Mouse (Mus musculus): ENCODE data around the gene Lonp2. TPM values are rescaled to one million over a fixed set of nuclear protein-coding genes. Genes with fewer than 3 reads are reported as not detected.

Lonp2 gene
- total RNA-seq, 4 experiments from 2014 or later: 103 to 127 (median 115) TPM

DNA sequence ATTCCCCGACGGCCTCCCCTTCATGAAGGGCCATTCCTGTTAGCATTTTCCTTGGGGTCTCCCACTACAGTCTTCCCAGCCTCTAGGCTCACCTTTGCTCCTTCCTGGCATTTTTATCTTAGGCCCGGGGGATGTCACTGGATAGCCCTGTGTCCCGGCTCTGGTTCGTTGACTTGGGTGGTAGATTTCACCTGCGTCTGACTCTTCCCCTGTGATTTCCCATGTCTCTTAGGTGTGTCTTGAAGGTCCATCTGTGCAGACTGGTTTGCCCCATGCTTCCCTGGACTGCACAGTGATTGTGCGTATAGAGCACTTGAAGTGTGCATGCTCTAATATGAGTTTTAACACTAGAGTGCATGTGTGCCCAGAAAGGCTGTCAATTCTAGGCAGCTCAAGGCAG, 1.1 kb downstream of the Lonp2 start:
- no peak for DNase-seq

DNA sequence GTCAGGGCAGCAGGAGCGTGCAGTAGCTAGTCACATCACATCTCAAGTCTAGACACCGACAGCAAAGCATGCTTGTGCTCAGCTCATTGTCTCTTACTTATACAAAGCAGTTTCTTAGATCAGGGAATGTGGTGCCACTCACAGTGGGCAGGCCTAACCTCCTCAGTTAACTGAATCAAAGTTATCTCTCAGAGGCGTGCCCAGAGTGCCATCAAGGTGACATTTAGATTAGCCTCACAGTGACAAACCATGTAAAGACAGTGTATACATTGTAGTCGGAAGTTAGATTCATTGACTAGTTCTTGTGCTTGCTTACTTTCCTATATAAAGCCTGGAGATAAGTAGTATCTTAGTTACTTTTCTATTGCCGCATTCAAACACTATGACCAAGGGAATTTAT, 6.4 kb downstream of the Lonp2 start:
- no peak for DNase-seq

DNA sequence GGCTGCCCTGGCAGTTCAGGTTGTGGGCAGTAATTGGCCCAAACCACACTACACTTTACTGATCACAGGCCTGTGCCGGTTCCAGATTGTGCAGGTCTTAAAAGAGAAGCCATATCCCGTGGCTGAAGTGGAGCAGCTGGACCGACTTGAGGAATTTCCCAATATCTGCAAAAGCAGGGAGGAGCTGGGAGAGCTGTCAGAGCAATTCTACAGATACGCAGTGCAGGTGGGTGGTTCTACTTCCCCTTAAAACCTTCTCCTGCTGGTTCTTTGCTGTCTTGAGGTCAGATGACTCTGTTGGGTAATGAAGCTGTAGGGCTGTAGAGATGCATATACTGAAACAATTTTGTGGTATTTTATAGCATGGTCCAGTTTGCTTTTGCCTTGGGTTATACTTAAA, 7.6 kb downstream of the Lonp2 start:
- DNase-seq: no peak

DNA sequence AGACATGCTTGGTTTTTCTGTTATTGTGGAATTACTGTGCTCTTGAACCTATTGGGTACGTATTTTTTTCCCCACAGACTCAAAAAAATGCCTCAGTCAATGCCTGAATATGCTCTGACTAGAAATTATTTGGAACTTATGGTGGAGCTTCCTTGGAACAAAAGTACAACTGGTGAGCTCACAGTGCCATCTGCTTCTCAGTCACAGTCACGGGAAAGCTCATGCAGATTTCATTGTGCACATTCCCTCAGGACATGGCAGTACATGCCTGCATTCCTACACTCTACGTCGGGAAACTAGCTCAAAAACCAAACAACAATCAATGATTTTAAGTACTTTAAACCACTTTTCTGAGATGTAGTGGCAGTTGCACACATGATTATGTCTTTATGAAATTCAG, 14.0 kb downstream of the Lonp2 start:
- no peak for DNase-seq

DNA sequence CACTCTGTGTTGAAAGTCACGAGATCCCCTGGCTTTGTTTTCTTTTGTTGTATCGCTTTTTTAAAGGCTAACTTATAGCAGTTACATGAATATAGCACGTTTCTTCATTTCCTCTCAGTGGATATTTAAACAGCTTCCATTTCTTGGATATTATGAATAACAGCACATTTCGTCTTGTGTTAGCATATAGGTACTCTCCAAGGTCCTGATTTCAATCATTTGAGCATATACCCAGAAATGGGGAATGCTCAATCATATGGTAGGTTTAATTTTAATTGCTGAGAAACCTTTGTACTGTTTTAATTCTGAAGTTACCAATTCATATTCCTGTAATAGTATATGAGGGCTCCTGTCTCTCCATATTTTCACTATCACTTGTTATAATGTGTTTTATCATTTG, 15.1 kb downstream of the Lonp2 start:
- no peak for DNase-seq

DNA sequence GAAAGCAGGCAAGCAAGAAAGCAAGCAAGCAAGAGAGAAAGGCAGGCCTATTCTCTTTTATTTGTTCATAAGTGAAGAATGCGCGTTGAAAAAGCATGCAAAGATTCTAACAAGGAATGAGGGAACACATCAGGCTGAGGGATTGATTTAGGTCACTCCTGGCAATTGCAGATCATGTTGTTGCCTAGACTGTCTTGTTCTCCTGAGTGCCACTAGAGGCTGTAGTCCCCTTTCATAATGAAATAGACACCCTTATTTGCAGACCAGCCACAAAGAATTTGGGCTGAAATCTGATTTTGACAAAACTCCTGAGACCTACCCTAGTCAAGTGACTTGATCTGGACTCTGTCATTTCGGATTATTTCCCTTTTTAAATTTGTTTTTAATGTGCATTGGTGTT, 18.8 kb downstream of the Lonp2 start:
- DNase-seq: no peak

DNA sequence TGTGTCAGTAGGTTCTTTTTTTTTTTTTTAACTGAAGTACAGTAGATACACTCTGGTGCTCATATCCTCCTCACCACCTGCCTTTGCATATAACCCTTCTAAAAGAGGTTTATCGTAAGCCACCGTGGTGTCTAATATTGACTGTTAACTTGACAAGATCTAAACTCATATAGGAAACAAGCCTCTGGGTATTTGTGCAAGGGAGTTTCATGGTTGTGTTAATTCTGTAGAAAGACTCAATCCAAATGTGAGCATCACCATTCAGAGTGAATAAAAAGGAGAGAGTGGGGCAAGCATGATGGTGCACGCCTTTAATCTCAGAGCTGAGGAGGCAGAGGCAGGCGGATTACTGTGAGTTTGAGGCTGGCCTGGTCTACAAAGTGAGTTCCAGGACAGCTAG, 20.8 kb downstream of the Lonp2 start:
- no peak for DNase-seq

DNA sequence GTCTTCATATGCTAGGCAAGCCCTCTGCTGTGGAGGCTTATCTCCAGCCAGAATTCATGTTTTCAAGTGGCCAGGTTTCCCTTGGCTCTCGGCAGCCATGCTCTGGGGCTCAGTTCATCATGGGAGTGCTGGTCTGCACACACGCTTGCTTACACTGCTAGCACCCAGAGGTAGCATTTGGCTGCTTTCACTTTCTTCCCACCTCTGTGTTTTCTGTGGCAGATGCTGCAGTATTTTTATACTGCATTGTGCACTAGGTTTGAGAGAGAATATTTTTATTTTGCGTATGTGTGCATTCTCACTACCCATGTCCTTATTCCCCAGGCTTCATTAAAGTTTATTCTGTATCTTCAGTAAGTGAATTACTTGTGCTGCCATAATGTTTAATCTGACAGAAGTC, 23.9 kb downstream of the Lonp2 start:
- no peak for DNase-seq

DNA sequence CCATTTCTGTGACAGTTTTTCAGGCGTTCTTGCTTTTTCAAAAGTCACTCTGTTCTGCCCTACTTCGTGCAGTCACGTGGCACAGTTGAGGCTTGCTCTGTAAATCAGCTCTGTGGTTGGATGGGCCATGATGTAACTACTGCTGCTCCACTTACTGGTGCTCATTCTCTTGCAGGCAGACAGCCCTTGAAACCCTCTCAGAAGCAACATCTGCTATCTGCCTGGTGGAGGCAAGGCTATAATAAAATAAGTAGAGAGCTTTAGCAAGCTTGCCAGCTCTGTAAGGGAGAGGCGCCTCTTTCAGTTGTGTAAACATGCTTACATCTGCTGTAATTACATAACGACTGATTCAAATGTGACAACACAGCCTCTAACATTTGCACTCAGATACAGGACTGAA, 27.6 kb downstream of the Lonp2 start:
- DNase-seq: no peak

DNA sequence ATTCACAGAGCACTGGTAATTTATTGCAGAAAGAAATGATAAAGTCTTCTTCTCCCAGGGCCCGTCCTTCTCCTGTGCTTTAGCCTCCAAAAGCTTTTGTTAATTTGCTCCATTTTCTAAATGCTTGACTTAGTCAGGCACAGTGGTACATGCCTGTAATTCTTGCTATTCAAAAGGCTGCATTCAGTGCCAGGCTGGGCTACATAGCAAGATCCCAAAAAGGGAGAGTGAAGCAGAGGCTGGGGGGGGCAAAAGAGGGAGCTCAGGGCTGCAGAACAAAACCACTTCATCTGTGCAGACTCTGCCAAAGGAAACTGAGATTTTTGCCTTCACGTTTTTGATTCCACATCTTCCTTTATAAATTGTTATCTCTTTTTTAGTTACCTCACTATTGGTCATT, 28.7 kb downstream of the Lonp2 start:
- DNase-seq: no peak

DNA sequence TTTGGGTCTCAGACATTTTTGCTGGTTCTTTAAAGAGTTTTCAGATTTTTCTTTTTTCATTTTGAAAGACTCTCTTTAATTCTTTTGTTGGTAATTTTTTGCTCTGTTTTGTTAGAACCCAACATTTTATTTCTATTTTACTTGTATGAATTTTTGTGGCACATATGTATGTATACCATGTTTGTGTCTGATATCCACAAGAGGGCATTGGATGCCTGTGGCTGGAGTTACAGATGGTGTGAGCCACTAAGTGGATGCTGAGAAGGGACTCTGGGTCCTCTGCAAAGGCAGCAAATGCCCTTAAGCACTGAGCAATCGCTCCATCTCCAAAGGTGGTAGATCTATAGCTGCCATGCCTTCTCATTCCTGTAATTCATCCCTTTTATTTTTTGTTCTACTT, 30.7 kb downstream of the Lonp2 start:
- no peak for DNase-seq

DNA sequence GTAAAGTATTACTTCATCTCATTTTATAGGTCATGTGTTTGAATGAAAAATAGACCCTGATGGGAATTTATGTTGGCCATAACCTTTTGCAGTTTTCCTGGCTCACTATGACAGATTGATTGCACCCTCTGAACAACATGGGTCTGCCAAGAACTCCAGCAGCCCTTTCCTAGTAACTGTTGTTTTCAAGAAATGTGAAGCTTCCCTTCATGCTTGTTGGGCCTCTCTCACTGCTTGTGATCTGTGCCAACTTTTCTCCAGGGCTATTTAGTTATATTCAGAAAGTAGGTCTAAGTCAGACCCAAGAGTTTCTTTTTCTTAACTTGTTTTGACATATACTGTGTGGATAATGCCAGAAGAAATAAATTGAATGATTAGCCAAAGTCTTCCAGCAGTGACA, 44.9 kb downstream of the Lonp2 start:
- DNase-seq: peak; percentile 10

DNA sequence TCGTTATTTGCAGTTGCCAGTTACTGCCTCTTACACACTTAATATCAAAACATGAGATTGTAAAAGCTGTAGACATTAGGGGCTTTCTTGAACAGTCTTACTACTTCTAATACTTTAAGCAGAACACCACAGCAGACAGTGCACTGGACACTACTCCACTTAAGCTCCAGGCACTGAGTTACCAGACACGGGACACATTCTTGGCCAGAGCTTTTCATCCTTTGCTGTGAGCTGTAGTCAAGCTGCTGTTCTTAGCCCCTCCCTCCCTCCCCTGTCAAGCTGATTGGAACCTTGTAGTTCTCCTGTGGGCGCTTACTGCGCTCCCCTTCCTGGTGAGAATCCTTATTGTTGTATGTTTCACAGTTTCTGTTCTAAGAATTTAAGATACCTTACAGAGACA, 45.4 kb downstream of the Lonp2 start:
- no peak for DNase-seq

DNA sequence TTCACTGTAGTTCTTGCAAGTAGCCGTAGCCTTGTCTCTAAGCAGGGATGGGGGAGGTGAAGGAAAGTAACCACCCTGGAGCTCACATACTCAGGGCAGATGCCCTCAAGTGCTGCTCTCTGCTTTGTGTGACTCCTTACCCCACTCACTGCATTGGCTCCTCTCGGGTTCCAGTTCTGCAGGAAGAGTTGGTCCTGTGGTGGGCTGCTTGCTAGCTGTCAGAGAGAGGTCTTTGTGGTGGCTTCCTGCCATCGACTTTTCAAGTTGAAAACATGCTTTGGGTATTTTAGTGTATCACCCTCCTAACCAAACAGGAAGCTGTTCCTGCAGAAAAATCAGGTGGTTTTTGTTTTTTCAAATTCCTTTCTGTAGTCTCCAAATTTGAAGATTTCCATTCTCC, 62.8 kb downstream of the Lonp2 start:
- no peak for DNase-seq

DNA sequence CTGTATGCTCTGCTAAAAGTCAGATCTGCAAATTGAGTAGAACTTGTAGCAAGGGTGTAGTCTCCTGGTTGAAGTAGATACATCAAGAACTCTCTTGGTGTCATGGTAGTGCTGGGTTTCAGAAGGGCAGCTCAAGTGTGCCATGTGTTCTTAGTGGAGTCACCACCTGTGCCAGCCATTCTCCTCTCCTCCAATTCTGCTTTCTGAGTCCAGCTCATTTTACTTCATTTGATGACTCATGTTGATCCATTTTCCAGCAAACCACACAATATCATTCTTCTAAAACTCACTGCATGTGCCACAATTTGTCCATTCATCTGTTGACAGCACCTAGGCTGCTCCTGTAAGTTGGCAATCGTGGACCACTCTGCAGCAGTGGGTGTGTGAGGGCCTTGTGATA, 68.3 kb downstream of the Lonp2 start:
- DNase-seq: no peak

DNA sequence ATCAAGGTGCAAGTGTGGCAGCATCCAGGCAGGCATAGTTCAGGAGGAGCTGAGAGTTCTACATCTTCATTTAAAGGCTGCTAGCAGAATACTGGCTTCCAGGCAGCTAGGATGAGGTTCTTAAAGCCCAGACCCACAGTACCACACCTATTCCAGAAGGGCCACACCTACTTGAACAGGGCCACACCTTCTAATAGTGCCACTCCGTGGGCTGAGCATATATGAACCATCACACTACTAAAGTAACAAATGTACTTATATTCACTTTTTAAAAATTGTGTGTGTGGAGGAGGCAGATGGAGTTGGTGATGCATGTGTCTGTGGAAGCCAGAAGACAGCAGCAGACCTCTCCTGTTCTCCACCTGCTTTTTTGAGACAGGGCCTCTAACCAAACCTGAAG, 70.2 kb downstream of the Lonp2 start:
- DNase-seq: no peak

DNA sequence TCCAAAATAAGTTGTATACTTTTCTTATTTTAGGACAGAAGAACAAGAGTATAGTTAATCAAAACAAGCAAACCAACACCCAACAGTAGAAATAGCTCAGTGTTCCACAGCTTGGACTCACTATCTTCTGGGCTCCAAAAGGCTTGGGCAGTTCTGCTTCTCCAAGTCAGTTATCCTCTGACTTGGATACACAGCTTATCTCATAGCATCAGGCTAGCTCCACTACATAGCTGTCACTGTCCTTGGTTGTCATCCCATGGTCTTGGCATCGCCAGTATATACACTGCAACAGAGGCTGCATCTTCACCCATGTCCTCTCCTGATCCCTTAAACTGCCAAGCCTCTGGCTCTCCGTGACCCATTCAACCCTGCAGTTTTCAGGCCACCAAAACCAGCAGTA, 71.9 kb downstream of the Lonp2 start:
- DNase-seq: no peak

DNA sequence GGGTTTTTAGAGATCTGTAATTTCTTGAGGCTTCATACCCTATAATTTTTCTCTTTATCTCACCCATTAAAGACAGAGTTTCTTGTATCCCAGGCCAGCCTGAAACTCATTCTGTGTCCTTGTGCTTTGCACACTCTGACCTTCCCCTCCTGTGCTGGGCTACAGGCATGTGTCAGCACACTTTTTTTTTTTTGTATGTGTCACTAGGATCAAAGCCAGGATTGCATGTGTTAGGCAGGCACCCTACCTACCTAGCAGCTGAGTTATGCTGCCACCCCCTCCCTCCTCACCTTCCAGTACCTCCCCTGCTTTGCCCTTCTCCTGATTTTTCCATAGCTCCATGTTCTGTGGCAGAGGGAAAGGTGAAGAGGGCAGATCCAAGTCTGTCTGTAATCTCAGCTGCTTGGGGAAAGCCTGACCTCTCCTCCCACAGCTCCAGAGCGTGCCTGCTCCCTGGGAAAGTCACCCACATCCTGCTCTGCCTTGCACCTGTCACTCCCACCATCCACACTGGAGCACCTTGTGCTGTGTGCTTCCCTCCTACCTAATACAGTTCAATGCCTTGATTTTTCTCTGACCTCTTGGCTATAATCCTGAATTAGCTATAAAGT, 75.1 kb downstream of the Lonp2 start:
- DNase-seq: peak; percentile 37

DNA sequence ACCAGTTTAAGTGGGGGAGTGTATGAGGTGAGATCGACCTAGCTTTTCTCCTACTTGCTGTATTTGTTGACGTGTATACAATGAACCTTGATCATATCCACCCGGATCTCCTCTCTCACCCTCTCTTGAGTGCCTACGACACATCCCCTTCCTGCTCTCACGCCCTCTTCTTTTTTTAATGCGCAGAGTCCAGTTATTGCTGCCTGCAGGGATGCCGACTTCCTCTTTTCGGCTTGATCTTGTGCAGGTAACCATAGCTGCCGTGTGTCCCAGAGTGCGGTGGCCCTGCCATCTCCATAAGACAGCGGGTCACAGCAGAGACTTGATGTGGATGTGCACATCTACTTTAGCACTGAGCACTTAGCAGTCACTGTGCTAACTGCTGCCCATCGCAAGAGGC, 75.6 kb downstream of the Lonp2 start:
- DNase-seq: no peak

DNA sequence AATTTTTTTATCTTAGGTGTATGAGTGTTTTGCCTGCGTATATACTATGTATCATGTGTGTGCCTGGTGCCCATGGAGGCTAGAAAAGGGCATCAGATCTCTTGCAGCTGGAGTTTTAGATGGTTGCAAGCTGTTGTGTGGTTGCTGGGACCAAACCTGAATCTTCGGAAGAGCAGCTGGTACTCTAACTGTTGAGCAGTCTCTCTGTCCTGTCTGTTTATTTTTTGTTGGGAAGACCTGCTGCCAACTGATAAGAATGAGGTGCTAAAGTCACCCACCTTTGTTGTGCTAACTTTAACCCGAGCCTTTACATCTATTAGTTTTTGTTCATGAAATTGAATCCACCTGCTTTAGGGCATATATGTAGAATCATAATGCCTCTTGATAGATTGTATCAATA, 78.6 kb downstream of the Lonp2 start:
- no peak for DNase-seq

DNA sequence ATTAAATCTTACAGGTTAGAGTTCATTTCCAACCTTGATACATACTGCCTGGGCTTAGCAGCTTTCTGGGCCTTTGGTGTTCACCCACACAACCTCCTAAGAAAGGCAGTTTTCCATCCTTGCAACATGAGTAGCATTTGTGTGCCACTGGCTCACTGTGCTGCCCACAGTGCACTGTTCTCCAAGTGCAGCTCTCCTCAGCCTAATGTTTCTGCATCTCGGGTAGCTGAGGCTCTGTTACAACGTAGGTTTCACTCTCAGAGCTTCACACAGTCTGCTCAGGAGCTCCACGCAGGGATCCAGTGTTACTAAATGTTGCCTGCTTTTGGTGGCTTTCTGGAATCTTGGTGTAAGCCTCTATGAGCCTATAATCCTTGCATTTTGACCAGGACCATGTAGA, 81.5 kb downstream of the Lonp2 start:
- DNase-seq: no peak

DNA sequence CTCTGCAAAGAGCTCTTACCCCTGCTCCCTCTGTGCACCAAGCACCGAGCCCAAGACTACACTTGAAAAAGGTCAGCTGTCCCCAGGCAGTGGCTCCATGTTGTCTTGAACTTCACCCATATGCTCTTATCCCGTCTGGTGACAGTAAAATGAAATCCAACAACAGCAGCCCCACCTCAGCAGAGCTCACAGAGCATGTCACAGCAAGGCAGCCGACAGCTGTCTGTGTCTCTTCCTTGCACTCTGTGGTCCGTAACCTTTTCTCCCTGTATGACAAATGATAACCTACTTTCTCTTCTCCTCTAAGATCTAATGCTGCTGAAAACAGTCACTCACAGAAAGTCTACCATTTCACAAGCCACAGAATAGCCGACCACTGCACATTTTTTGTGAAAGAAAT, 82.9 kb downstream of the Lonp2 start:
- no peak for DNase-seq

DNA sequence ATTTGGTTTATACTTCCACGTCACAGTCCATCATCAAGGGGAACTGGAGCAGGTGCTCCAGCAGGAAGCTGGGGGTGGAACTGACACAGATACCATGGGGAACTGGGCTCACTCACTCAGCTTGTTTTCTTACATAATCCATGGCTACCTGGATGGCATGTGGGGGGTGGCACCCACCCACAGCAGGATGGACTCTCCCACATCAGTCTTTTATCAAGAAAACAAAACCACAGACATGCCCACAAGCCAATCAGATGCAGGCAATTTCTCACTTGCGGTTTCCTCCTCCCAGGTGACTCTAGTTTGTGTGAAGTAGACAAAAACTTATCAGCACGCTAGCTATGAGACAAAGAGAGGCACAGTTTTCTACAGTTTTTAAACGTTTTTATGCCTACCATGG, 84.0 kb downstream of the Lonp2 start:
- DNase-seq: no peak

DNA sequence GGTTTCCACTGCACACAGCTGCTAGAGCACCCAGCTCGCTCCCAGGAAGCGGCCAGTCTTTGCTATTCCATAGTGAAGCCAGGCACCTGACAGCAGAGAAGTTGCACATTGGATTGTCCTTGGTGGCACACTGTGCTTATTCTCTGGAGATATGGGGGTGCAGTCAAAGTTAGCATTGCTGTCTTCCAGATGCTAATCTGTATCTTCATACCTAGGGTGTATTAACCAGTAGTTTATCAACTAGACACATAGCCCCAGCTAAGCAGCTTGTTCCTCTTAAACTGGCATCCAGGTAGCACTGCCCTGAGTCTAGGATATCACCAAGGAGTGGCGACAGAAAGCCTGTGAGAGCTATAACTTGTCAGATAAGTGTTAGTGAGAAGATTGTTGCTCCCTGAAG, 88.8 kb downstream of the Lonp2 start:
- DNase-seq: no peak

DNA sequence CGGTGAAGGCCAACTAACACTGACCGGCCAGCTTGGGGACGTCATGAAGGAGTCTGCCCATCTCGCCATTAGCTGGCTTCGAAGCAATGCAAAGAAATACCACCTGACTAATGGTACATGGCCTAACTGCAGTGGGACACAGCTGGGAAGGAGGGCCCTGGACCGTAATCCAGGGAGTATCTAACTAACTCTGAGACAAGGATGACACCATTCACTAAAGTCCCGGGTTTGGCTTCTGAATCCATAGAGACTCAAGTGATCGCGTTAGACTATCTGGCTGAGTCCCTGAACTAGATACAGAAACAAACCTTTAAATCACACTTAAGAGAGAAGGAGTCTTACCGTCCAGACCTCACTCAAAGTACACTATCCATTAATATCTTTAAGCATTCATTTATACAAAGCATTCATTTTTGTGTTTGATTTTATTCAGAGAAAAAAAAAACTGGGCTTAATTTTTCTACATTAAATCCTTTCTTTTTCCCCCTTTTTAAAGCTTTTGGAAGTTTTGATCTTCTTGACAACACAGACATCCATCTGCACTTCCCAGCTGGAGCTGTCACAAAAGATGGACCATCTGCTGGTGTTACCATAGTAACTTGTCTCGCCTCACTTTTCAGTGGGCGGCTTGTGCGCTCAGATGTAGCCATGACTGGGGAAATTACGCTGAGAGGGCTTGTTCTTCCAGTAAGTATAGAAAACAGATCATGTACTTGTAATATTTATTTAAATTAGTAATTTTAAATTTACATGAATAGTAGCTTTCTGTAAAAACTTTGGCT, 89.8 kb downstream of the Lonp2 start:
- no peak for DNase-seq
